Mouse (Mus musculus) macrophage (primary cell): ENCODE data around the gene Rhot2. TPM values are rescaled to one million over a fixed set of nuclear protein-coding genes. Genes with fewer than 3 reads are reported as not detected.
"Not testable (repeated sequence)": the region's sequence is repeated elsewhere in the genome, so short reads cannot be mapped to it uniquely, and the experiment has no call there.

Experiments
- H3K27ac ChIP-seq: fragments of 350-480 bp; formaldehyde crosslinking; 2 replicates; pipeline ENCODE4 v1.9.0; 2021
- H3K36me3 ChIP-seq: fragments of 350-480 bp; formaldehyde crosslinking; 2 replicates; pipeline ENCODE4 v1.9.0; 2021; ENCODE audit errors: inconsistent target
- H3K4me3 ChIP-seq: fragments of 350-480 bp; formaldehyde crosslinking; 2 replicates; pipeline ENCODE4 v1.9.0; 2021; ENCODE audit errors: inconsistent target
- H3K79me2 ChIP-seq: fragments of 350-480 bp; formaldehyde crosslinking; 2 replicates; pipeline ENCODE4 v1.9.0; 2021; ENCODE audit errors: inconsistent target
- WGBS: methylation state at CpG from one replicate; pipeline ENCODE4 v1.1.7; 2026; ENCODE audit warnings: inconsistent platforms; ENCODE audit not compliant: missing documents; 5-methylcytosine and 5-hydroxymethylcytosine counted together
- polyA plus RNA-seq: library from polyadenylated mRNA; stranded (reverse); fragments of 250-400 nt; gene quantifications from 3 replicates; pipeline ENCODE4 v1.2.4, GENCODE M21; 2018; ENCODE audit warnings: inconsistent platforms

Rhot2 gene
- polyA plus RNA-seq, 1 experiment from 2014 or later = 20.6 TPM

DNA sequence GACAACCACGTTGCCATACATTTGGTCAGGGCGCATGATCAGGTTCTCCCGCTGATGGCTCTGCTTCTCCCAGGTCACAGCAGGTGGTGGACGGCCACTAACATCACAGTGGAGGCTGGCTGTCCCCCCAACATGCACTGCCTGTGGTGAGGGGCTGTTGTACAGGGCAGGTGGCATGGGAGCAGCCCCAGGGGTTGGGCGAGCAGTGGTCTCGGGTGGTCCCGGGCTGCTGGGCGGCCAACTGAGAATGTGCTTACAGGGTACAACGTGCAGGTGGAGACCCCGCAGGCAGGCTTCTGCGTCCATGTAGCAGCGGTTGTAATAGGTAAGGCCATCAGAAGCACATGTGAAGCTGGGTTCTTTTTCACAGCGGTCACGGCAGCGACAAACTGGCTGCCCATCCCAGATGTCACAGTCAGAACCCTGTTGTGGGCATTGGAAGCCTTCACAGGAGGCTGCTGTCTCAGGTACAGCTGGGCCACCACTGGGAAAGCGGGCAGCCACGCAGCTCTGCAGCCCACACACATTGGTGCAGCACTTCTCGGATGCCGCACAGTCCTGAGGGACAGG, 34.0 kb upstream of the Rhot2 start:
- H3K36me3 ChIP-seq = peaks cover 20% of the 10 kb centered on the region
- H3K79me2 ChIP-seq = no peaks in the 10 kb centered on the region
- WGBS = 93% methylated on average over 19 of the region's 19 CpGs

DNA sequence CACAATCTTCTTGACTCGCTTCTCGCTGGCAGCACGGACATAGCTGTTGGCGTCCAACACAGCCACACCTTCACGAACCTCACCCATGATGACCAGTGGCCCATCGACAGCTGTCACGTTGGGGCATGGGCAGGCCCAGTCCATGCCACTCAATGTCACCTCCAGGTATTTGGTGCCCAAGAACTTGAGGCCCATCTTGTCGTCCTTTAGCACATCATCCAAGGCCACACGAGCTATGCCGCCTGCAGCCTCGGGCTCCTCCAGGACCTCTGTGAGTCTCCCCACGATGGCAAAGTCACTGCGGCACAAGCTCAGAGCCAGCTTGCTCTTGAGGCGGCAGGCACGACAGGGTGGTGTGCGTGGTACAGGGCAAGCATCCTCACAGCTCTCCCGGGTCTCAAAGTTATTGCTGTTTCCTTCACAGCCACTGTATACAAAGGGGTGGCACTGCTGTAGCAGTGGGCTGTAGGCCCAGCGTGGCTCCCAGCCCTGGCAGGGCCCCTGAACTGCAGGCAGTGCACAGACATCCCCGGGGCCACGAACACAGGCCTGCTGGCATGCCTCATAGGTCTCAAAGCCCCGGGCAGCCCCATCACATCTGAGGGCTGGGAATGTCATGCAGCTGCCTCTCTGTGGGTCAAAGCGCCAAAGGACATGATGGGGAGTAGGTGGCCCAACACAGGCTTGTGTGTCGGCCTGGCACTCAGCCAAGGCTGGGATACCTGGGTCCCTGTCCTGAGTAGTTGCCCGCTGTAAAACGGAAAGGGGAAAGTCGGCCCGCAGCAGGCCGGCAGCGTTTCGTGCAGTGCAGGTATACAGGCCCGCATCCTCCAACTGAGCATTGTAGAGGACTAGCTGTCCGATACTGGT, 33.3 kb upstream of the Rhot2 start:
- no peak overlapping the region for H3K27ac ChIP-seq
- no peak overlapping the region for H3K4me3 ChIP-seq
- no peaks in the 10 kb centered on the region for H3K79me2 ChIP-seq
- WGBS = 95% methylated on average over 32 of the region's 32 CpGs
- H3K36me3 ChIP-seq = peaks cover 12% of the 10 kb centered on the region

More for the DNA sequence above, 34.0 kb upstream of the Rhot2 start:
- no peak overlapping the region for H3K4me3 ChIP-seq
- no peak overlapping the region for H3K27ac ChIP-seq

DNA sequence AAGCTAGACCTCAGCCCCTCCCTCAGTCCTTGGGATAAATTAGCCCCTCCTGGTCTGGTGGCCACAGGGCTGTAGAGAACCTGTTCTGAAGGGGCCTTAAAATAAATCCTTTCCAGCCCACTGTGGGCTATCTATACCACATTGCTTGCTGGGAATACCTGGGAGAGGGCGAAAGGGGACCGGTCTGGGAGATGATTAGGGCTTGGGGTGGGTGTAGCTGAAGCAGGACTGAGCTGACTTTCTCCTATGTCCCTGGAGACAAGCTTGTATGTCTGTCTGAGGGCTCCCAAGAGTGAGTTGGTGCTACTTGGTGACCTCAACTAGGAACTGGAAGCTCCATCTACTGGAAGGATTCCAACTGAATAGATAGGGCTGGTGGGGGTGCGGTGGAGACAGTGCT, 32.4 kb upstream of the Rhot2 start:
- H3K36me3 ChIP-seq = peaks cover 3% of the 10 kb centered on the region
- no peak overlapping the region for H3K4me3 ChIP-seq
- no peaks in the 10 kb centered on the region for H3K79me2 ChIP-seq
- 96% methylated on average over 2 of the region's 3 CpGs for WGBS
- H3K27ac ChIP-seq = no peak overlapping the region

DNA sequence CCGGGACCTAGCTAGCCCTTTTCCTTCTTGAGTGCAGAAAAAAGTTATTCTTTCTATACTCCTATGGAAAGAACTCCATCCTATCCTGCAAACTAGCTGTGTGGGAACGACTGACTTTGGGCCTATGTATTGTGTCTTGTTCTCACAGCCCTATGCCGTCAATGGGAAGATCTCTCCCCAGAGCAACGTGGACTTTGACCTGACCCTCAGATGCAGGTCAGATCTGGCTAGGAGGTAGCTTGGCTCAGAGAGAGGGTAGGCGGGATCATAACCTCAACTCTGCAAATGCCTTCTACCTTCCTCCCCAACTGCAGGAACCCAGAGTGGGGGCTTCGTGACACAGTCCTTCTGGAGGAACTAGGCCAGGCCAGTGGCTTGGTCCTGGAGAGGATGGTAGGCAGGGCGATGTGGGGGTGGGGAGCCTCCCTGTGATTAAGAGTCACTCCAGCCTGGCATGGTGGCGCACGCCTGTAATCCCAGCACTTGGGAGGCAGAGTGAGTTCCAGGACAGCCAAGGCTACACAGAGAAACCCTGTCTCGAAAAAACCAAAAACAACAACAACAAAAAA, 31.8 kb upstream of the Rhot2 start:
- Histone ChIP-seq H3K79me2 (no peaks in the 10 kb centered on the region), H3K27ac (no peak overlapping the region), H3K4me3 (no peak overlapping the region), H3K36me3 (no peaks in the 10 kb centered on the region)
- 87% methylated on average over 10 of the region's 10 CpGs for WGBS

DNA sequence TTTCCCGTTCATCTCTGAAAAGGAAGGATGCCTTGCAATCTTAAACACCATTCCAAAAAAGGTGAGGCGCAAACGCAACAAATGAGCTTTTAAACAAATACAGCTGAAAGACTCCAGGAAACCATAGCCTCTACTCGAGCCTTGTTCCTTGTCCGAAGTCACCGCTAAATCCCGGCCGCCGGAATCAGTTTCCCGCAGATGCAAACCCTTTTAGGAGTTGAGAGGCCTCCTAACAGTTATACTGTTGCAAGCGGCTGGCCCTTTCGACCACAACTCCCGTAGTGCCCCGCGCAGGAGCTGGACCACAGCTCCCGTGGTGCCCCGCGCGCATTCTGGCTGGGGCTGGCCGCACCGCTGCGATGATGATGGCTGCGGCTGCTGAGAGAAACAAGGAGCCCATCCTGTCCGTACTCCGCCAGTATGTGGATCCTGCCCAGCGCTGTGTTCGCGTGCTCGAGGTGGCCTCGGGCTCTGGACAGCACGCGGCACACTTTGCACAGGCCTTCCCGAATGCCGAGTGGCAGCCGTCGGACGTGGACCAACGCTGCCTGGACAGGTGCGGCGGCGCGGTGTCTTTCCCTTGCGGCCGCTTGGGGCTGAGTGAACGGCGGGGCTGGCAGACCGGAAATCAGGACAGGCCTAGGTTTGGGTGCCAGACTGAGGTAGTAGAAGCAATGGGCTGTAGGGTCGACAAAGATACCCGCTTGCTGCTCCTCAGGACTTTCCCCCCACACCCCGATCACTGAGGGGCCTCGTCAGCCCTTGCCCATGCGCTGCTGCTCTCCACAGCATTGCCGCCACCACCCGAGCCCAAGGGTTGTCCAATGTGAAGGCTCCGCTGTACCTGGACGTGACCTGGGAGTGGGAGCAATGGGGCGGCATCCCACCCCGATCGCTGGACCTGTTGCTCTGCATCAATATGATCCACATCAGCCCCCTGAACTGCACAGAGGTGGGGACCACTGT, 30.8 kb upstream of the Rhot2 start:
- no peaks in the 10 kb centered on the region for H3K79me2 ChIP-seq
- no peaks in the 10 kb centered on the region for H3K36me3 ChIP-seq
- H3K27ac ChIP-seq = peak overlapping the region; percentile 31; the same call in 1 of the 2 replicates
- peak overlapping the region; percentile 46 for H3K4me3 ChIP-seq
- 2% methylated on average over 59 of the region's 59 CpGs for WGBS

DNA sequence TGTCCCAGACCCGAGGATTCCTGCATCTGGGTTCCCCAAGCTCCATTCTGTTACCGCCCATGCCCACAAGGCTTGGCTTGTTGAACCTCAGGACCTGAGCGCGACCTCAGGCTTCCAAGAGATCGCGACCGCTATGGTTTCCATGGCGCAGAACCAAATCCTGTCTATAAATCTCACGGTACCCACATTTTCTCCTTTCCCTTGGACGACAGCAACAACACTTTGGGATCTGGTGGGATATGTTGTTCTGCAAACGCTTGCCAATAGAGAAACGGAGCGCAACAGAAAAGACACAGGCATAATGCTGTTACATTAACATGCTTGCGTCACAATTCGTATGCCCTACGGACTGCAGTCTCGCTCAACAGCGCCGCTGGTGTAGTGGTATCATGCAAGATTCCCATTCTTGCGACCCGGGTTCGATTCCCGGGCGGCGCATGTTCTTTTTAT, 30.1 kb upstream of the Rhot2 start, which contains the start of gene Mettl26:
Mettl26 (plus strand) TSS at position 354 of the 450 bp plus-strand sequence.
- under 1% methylated on average over 25 of the region's 25 CpGs for WGBS
- Histone ChIP-seq H3K36me3 (no peaks in the 10 kb centered on the region), H3K79me2 (no peaks in the 10 kb centered on the region), H3K4me3 (peak within 1 kb of the TSS; percentile 46), H3K27ac (peak within 1 kb of the TSS; percentile 31)

DNA sequence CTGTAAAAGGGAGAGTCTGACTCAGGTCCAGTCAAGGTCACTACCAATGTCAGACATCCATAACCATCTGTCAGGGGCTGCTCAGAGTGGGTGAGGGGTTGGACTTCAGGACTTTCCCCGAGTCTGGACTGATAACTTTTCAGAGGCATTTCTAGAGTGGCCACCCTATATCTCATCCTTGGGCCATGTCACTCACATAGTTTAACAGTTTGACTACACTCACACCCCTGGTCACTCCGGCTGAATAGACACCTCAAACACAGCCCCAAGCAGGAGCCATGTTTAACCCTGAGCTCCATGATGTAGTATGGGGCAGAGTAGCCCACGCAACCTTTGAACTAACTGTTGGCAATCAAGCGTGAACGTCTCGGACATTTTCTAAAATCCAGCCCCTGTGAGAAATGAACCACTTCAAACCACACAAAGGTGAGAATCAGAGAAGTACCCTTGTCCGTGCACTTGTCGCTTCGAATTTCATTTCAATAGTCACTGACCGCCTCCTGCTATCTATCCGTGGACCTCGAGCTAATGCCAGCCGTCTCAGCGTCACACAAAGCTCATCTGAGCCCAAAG, 29.6 kb upstream of the Rhot2 start:
- Histone ChIP-seq H3K4me3 (peak overlapping the region; percentile 46), H3K27ac (peak overlapping the region; percentile 31), H3K79me2 (no peaks in the 10 kb centered on the region), H3K36me3 (no peaks in the 10 kb centered on the region)
- WGBS = 16% methylated on average over 14 of the region's 14 CpGs

DNA sequence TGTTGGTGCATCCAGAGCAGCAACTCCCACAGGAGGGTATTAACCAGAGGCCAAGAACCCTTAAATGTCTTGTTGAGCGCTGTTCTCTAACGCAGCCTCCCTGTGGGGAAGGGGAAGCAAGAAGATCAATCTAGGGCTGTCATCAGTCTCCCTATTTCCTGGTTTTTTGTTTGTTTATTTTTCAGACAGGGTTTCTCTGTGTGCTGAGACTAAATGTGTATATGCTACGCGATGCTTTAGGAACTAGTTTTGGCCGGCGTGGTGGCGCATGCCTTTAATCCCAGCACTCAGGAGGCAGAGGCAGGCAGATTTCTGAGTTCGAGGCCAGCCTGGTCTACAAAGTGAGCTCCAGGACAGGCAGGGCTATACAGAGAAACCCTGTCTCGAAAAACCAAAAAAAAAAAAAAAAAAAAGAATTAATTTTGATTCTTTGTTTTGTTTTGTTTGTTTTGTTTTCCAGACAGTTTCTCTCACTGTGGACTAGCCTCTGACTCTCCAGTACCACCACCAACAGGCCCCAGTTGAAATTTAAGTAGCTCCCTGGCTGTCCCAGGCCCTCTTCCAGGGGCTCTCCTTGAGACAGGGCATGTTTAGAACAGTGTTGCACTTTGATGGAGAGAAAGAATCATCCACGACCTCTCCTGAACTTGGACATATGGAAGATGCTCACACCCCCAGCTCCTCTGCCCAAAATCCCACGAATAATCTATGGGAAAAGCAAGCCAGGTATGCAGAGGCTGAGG, 28.9 kb upstream of the Rhot2 start:
- H3K4me3 ChIP-seq = no peak overlapping the region

DNA sequence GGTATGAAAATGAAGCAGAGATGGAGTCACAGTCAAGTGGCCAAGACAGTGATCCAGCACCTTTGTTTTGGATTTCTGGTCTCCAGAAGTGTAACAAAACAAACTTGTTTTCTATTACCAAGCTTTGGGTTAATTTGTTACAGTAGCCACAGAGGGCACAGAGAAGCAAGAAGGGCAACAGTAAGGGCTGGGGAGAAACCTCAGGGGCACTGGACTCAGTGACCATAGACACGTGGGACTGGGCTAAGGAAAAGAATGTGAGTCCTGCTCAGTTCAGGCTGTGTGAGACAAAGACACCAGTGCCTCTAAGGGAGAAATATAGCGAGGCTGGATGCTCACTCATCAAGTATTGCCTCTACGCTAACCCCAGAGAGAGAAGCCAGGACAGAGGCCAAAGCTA, 28.0 kb upstream of the Rhot2 start:
- H3K79me2 ChIP-seq = no peaks in the 10 kb centered on the region
- no peak overlapping the region for H3K27ac ChIP-seq
- H3K4me3 ChIP-seq = no peak overlapping the region
- H3K36me3 ChIP-seq = no peaks in the 10 kb centered on the region
- 89% methylated on average over 3 of the region's 3 CpGs for WGBS

More for the DNA sequence above, 28.9 kb upstream of the Rhot2 start:
- WGBS = 87% methylated on average over 8 of the region's 11 CpGs
- no peaks in the 10 kb centered on the region for H3K79me2 ChIP-seq
- H3K27ac ChIP-seq = no peak overlapping the region
- H3K36me3 ChIP-seq = no peaks in the 10 kb centered on the region

DNA sequence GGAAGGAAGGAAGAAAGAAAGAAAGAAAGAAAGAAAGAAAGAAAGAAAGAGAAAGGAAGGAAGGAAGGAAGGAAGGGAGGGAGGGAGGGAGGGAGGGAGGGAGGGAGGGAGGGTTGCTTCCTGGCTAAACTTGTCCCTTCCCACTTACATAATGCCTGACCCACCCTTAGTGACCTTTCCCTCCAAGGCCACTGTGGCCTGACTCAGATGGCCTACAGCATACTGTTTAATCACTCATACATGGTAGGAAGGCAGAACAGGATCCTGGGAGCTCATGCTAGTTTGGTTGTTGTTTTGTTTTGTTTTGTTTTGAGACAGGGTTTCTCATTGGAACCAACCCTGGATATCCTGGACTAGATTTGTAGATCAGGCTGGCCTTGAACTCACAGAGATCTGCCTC, 26.9 kb upstream of the Rhot2 start:
- H3K36me3 ChIP-seq, H3K4me3 ChIP-seq, H3K79me2 ChIP-seq, H3K27ac ChIP-seq: not testable (repeated sequence)

DNA sequence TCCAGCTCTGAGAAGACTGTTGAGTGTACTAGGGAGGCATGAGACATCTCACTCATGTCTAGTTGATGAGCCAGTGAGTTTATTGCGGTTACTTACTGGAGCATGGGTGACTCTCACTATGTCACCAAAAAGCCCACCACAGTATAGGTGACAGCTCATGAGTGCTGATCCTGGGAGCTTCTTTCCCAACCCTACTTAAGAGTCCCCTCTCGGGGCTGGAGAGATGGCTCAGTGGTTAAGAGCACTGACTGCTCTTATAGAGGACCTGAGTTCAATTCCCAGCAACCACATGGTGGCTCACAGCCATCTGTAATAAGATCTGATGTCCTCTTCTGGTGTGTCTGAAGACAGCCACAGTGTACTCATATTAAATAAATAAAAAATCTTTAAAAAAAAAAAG, 25.3 kb upstream of the Rhot2 start:
- Histone ChIP-seq H3K36me3 (no peaks in the 10 kb centered on the region), H3K79me2 (no peaks in the 10 kb centered on the region; the same call in 1 of the 2 replicates), H3K4me3 (no peak overlapping the region), H3K27ac (no peak overlapping the region)
- WGBS = 100% methylated on average over 2 of the region's 2 CpGs

DNA sequence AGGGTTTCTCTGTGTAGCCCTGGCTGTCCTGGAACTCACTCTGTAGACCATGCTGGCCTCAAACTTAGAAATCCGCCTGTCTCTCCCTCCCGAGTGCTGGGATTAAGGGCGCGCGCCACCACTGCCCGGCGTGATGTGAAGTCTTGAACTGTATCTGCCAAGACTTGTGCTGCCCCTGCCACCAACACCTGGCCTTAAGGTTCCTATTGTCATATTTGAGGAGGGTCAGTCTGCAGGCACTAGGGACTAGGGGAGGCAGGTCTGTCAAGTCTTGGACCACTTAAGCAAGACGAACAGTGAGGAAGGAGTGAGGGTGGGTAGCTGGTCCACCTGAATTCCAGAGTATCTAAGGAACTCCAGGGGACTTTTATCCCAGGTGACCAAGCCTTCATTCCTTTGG, 24.8 kb upstream of the Rhot2 start:
- Histone ChIP-seq H3K36me3 (no peaks in the 10 kb centered on the region), H3K27ac (no peak overlapping the region), H3K79me2 (no peaks in the 10 kb centered on the region; the same call in 1 of the 2 replicates), H3K4me3 (no peak overlapping the region)
- 99% methylated on average over 8 of the region's 8 CpGs for WGBS

DNA sequence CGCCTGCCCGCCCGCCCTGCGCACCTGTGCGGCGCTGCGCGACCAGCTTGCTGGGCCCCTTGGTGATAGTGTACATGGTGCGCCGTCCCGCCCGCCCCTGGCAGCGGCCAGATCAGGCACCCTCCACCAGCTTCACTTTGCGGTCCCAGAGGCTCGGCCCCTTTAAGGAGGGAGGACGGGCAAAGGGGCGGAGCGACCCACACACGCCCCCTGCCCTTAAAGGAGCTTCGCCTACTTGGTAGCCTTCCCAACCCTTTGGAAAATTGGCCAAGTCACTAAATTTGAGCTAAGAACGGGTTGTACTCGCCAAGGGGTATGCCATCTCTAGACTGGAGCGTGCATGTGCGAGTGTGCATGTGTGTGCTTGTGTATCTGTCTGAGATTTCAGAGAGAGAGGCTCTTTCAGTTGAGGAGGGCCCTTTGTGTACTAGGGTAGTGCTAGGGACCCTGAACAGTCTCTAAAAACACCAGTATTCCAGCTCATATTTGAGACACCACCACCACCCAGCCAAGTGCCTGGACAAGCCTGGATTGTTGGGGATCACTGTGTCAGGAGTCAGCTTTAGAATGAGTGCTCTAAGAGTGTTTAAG, 24.0 kb upstream of the Rhot2 start, which contains the start of gene Mcrip2:
Mcrip2 (minus strand) TSS at position 164 of the 591 bp plus-strand sequence.
- Histone ChIP-seq H3K36me3 (no peaks in the 10 kb centered on the region), H3K4me3 (peak within 1 kb of the TSS; percentile 40), H3K27ac (0 out of 2 replicates have a peak within 1 kb of the TSS, but pooled peaks have one; percentile 19), H3K79me2 (no peaks in the 10 kb centered on the region; the same call in 1 of the 2 replicates)
- 2% methylated on average over 24 of the region's 24 CpGs for WGBS
